Mouse (Mus musculus) intestine, embryonic 14.5 days (tissue): Measurements from ENCODE around the gene Ctsk. TPM values are rescaled to one million over a fixed set of nuclear protein-coding genes. Genes with fewer than 3 reads are reported as not detected.

ENCODE experiments used
- ATAC-seq: fragments of 200-750 bp; cut with Nextera tagmentation; replicated peaks from 2 replicates; pipeline ENCODE4 v1.8.0; 2017; ENCODE audit warnings: low read depth, moderate number of reproducible peaks, moderate TSS enrichment, moderate library complexity; ENCODE audit not compliant: low FRiP score, low TSS enrichment
- DNase-seq: peaks from one replicate; pipeline ENCODE4 v3.0.0-alpha.2; 2018; ENCODE audit warnings: low spot score
- H3K27ac ChIP-seq: fragments of 300-500 bp; sonication (generic); 2 replicates; pipeline ENCODE4 v1.5.1; 2014; ENCODE audit warnings: low read depth, mild to moderate bottlenecking, control low read depth
- H3K27me3 ChIP-seq: fragments of 300-500 bp; sonication (generic); replicated peaks from 2 replicates; pipeline ENCODE4 v1.6.1; 2014; ENCODE audit warnings: low read length, control low read depth; ENCODE audit not compliant: control insufficient read depth, insufficient read depth
- H3K36me3 ChIP-seq: fragments of 300-500 bp; sonication (generic); 2 replicates; pipeline ENCODE4 v1.6.1; 2014; ENCODE audit warnings: low read length, control low read depth; ENCODE audit not compliant: control insufficient read depth, insufficient read depth
- H3K4me1 ChIP-seq: fragments of 300-500 bp; sonication (generic); replicated peaks from 2 replicates; pipeline ENCODE4 v1.6.1; 2014; ENCODE audit warnings: low read length, control low read depth, mixed read lengths; ENCODE audit not compliant: control insufficient read depth, insufficient read depth
- H3K4me2 ChIP-seq: fragments of 300-500 bp; sonication (generic); 2 replicates; pipeline ENCODE4 v1.6.1; 2014; ENCODE audit warnings: low read length
- H3K4me3 ChIP-seq: fragments of 300-500 bp; sonication (generic); 2 replicates; pipeline ENCODE4 v1.5.1; 2014; ENCODE audit warnings: low read depth, low read length, control low read depth, mixed read lengths
- H3K9ac ChIP-seq: fragments of 300-500 bp; sonication (generic); 2 replicates; pipeline ENCODE4 v1.6.1; 2014; ENCODE audit warnings: mild to moderate bottlenecking, low read length
- H3K9me3 ChIP-seq: fragments of 300-500 bp; sonication (generic); 2 replicates; pipeline ENCODE4 v1.6.1; 2016; ENCODE audit warnings: low read length, control low read depth; ENCODE audit not compliant: control insufficient read depth
- WGBS: fragments of 180-500 bp; shearing (Covaris S2); extraction: QIAGEN DNeasy Blood & Tissue Kit; methylation state at CpG from one replicate; pipeline ENCODE4 v1.1.7; 2014; 5-methylcytosine and 5-hydroxymethylcytosine counted together
- polyA plus RNA-seq: library from polyadenylated mRNA; unstranded; fragments of >200 nt; fragmentation: Nextera tagmentation; extraction: Ambion mirVana; gene quantifications from 2 replicates; pipeline ENCODE4 v1.2.1, GENCODE M21; 2014

The Ctsk gene
- polyA plus RNA-seq, 1 experiment from 2014 or later: 8.1 TPM

DNA sequence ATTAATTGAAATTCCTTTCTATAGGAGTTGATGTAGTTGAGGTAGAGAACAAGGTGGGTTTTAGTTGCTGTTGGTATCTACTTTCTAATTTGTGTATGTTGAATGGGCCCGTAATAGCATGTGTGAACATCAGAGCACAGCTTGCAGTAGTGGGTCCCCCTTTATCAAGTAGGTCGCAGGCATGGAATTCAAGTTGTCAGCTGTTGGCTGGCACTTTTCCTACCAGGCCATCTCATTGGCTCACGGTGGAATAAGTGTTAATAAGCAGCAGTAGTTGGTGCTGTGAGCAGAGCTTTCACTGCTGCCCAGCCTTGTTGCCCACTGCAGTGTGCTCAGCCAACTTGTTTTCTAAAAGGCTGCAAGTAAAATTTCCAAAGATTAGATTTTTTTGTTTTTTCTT, 10.4 kb upstream of the Ctsk start:
- peaks cover 89% of the 10 kb centered on the region for H3K36me3 ChIP-seq
- H3K9me3 ChIP-seq: no peaks in the 10 kb centered on the region
- no peaks in the 10 kb centered on the region for H3K4me1 ChIP-seq
- ATAC-seq (no peak), DNase-seq (no peak)
- H3K27ac ChIP-seq: no peak overlapping the region
- H3K4me2 ChIP-seq: no peak overlapping the region
- WGBS: 85% methylated on average over 3 of the region's 3 CpGs
- no peak overlapping the region for H3K9ac ChIP-seq
- H3K27me3 ChIP-seq: no peaks in the 10 kb centered on the region
- no peak overlapping the region for H3K4me3 ChIP-seq

- DNase-seq (no peak), ATAC-seq (no peak)
- H3K27ac ChIP-seq: no peak overlapping the region
- no peaks in the 10 kb centered on the region for H3K27me3 ChIP-seq
- no peak overlapping the region for H3K4me2 ChIP-seq
- H3K9me3 ChIP-seq: no peaks in the 10 kb centered on the region
- H3K4me1 ChIP-seq: no peaks in the 10 kb centered on the region
- H3K9ac ChIP-seq: no peak overlapping the region
- no peak overlapping the region for H3K4me3 ChIP-seq
- WGBS: 97% methylated on average over 2 of the region's 2 CpGs
- peaks cover 92% of the 10 kb centered on the region for H3K36me3 ChIP-seq
These were observed 8.8 kb upstream of the Ctsk start for GRCm38 (mm10) chr3:95490238-95490637.

GRCm38 (mm10) chr3:95494342-95494741, 4.7 kb upstream of the Ctsk start:
- H3K27me3 ChIP-seq: no peaks in the 10 kb centered on the region
- H3K9ac ChIP-seq: no peak overlapping the region
- no peak overlapping the region for H3K27ac ChIP-seq
- peaks cover 72% of the 10 kb centered on the region for H3K36me3 ChIP-seq
- no peaks in the 10 kb centered on the region for H3K9me3 ChIP-seq
- WGBS: 64% methylated on average over 6 of the region's 6 CpGs
- DNase-seq (peak; percentile 75), ATAC-seq (no peak)
- H3K4me1 ChIP-seq: no peaks in the 10 kb centered on the region
- H3K4me2 ChIP-seq: no peak overlapping the region
- H3K4me3 ChIP-seq: no peak overlapping the region

DNA sequence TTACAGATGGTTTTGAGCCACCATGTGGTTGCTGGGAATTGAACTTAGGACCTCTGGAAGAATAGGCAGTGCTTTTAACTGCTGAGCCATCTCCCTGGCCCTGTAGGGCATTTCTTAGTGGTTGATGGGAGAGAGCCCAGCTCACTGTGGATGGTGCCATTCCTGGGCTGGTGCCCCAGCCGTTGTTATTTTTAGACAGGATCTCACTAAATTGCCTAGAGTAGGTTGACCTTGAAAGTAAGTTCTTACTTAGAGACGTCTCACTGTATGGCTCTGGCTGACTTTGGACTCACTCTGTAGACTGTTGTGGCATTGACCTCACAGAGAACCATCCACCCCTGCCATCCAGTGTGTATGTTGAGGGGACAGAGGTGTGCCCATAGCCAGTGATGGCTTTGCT, 827 bp upstream of the Ctsk start:
- DNase-seq (no peak), ATAC-seq (no peak)
- Histone ChIP-seq H3K27ac (no peak overlapping the region), H3K36me3 (peaks cover 35% of the 10 kb centered on the region), H3K4me2 (no peak overlapping the region), H3K9me3 (no peaks in the 10 kb centered on the region), H3K4me3 (no peak overlapping the region), H3K9ac (no peak overlapping the region), H3K4me1 (no peaks in the 10 kb centered on the region), H3K27me3 (no peaks in the 10 kb centered on the region)
- WGBS: 75% methylated on average over 2 of the region's 2 CpGs

- Histone ChIP-seq H3K9ac (no peak overlapping the region), H3K27me3 (no peaks in the 10 kb centered on the region), H3K9me3 (no peaks in the 10 kb centered on the region), H3K4me2 (peak overlapping the region; percentile 49), H3K4me1 (no peaks in the 10 kb centered on the region), H3K4me3 (peak overlapping the region; percentile 19), H3K27ac (peak overlapping the region; percentile 40), H3K36me3 (peaks cover 21% of the 10 kb centered on the region)
- DNase-seq (no peak), ATAC-seq (no peak)
- 31% methylated on average over 10 of the region's 10 CpGs for WGBS
These were observed 562 bp downstream of the Ctsk start for GRCm38 (mm10) chr3:95499496-95500140.

DNA sequence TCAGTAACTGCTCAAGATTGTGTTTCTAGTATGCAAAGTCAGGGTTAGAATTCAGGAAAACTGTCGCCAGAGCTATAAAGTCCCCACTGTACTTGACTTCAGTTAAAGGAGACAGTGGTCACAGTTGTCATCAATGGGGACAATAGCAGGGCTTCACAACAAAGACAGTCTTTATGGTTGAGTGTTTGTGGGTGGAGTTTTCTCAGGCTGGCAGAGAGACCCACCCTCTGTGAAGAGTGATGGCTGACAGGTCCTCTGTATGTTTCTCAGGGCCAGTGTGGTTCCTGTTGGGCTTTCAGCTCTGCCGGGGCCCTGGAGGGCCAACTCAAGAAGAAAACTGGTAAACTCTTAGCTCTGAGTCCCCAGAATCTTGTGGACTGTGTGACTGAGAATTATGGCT, 3.3 kb downstream of the Ctsk start:
- no peak overlapping the region for H3K4me3 ChIP-seq
- ATAC-seq: no peak
- no peaks in the 10 kb centered on the region for H3K4me1 ChIP-seq
- no peaks in the 10 kb centered on the region for H3K27me3 ChIP-seq
- no peaks in the 10 kb centered on the region for H3K36me3 ChIP-seq
- no peak overlapping the region for H3K27ac ChIP-seq
- H3K4me2 ChIP-seq: no peak overlapping the region
- H3K9ac ChIP-seq: no peak overlapping the region
- 63% methylated on average over 2 of the region's 2 CpGs for WGBS
- H3K9me3 ChIP-seq: no peaks in the 10 kb centered on the region
- no peak for DNase-seq

- no peak for ATAC-seq
- Histone ChIP-seq H3K27me3 (no peaks in the 10 kb centered on the region), H3K4me2 (no peak overlapping the region), H3K9ac (no peak overlapping the region), H3K36me3 (no peaks in the 10 kb centered on the region), H3K27ac (no peak overlapping the region), H3K4me3 (no peak overlapping the region), H3K4me1 (no peaks in the 10 kb centered on the region), H3K9me3 (no peaks in the 10 kb centered on the region)
- DNase-seq: no peak
- WGBS: 75% methylated on average over 6 of the region's 6 CpGs
These were observed 10.3 kb downstream of the Ctsk start for GRCm38 (mm10) chr3:95509348-95509747.

GRCm38 (mm10) chr3:95511611-95512180, 12.6 kb downstream of the Ctsk start:
- Histone ChIP-seq H3K4me2 (no peak overlapping the region), H3K27me3 (no peaks in the 10 kb centered on the region), H3K4me1 (no peaks in the 10 kb centered on the region), H3K9ac (no peak overlapping the region), H3K4me3 (no peak overlapping the region), H3K9me3 (no peaks in the 10 kb centered on the region), H3K36me3 (no peaks in the 10 kb centered on the region), H3K27ac (no peak overlapping the region)
- DNase-seq (no peak), ATAC-seq (no peak)
- WGBS: 69% methylated on average over 9 of the region's 9 CpGs

DNA sequence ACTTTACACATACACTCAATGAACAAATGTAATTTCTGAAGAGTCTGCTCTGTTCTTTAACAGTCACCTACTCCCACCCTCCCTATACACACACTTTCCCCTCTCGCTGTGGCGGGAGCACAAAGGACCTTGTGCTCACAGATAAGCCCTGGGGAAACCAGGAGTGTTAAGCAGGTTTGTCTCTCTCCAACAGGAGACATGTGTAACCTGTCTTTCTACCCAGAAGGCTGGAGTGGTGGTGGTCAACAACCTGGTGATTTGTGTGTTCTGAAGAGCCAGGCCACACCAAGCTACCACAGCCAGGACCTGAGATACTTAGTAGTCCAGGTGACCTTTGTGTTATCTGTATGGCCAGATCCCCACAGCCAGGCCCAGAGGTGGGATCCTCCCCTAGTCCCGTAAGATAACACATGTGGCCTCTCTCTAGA, 17.6 kb downstream of the Ctsk start:
- H3K27me3 ChIP-seq: no peaks in the 10 kb centered on the region
- no peak overlapping the region for H3K4me3 ChIP-seq
- 0 out of 2 replicates have a peak, but pooled peaks have one; percentile 16 for ATAC-seq

More for the DNA sequence above, 17.6 kb downstream of the Ctsk start:
- Histone ChIP-seq H3K9me3 (no peaks in the 10 kb centered on the region), H3K9ac (no peak overlapping the region), H3K4me2 (no peak overlapping the region), H3K27ac (no peak overlapping the region), H3K36me3 (no peaks in the 10 kb centered on the region), H3K4me1 (peaks cover 3% of the 10 kb centered on the region; the same call in 1 of the 2 replicates)
- WGBS: 85% methylated on average over 3 of the region's 3 CpGs
- no peak for DNase-seq
